Mouse (Mus musculus): ENCODE measurements around the gene Vegfa.

GRCm38 (mm10) chr17:46032257-46032991 is at the start of gene Vegfa:
- peak; percentile 95 for TF ChIP-seq RAD21 (IDR thresholded peaks at IDR 0.05; ENCODE audit: low read depth, low read length)
- TF ChIP-seq CTCF (conservative IDR thresholded peaks at IDR 0.05 in 1 of 2, IDR thresholded peaks at IDR 0.05 in 1 of 2; ENCODE audit: low read depth in 2 of 2, low read length in 2 of 2): peak; percentile 54 to 96; a peak in 3 of 4 replicates
- TF ChIP-seq SMC3 (IDR thresholded peaks at IDR 0.05; ENCODE audit: low read depth, low read length): peak; percentile 86
- peak; percentile 100 for TF ChIP-seq POLR2A (IDR thresholded peaks at IDR 0.05; ENCODE audit: low read depth, low read length)
- TF ChIP-seq UBTF (IDR thresholded peaks at IDR 0.05; ENCODE audit: low read depth, low read length): peak; percentile 95; the same call in 1 of the 2 replicates
- TF ChIP-seq USF1 (IDR thresholded peaks at IDR 0.05; ENCODE audit: low read depth, low read length): no peak
- peak; percentile 62; the same call in 1 of the 2 replicates for TF ChIP-seq CHD1 (IDR thresholded peaks at IDR 0.05; ENCODE audit: low read depth, low read length)
